Mouse (Mus musculus) right cerebral cortex, adult 2 months (tissue): ENCODE data around the gene Pmel.

Experiments
- DNase-seq, 2 experiments: peaks; one replicate each; pipeline ENCODE4 v3.0.0; 2021 to 2022; ENCODE audit warnings: low spot score in 2 of 2

Gene Pmel

GRCm38 (mm10) chr10:128703895-128704294, at the start of gene Pmel:
Gene Pmel, plus strand, starts transcription at chr10:128704195.
- no peak for DNase-seq

DNA sequence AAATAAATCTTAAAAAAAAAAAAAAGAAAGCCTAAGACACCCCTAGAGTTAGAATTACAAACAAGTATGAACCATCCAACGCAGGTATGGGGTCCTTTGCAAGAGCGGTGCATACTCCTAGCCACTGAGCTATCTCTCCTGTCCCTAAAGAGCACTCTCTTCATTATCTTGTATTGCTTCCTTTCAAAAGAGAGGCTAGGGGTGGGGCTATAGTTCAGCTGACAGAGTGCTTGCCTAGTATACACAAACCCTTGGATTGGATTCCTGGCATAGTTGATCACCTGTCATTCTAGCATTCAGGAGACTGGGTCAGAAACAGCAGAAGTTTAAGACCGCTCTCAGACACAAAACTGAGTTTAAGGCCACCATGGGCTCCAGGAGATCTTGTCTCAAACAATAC, 48.7 kb upstream of the Pmel start:
- no peak for DNase-seq

- no peak for DNase-seq
Measured at GRCm38 (mm10) chr10:128656731-128657130, 47.3 kb upstream of the Pmel start.

DNA sequence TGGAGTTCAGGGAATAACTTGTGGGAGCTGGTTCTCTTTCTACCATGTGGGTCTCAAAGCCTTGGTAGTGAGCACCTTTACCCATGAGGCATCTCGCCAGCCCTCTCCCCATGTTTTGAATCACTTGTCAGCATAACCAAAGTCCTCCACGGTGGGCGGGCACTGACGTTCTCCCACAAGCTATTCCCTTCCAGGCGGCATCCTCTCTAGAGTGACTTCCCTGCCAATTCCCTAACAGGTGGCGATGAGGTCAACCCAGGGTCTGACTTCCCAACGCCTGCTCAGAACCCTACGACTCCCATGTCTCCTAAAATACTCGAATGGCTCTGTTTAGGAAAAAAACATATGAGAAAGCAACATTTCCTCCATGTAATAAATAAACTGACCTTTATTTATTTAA, 46.2 kb upstream of the Pmel start:
- no peak for DNase-seq

- no peak for DNase-seq
Measured at GRCm38 (mm10) chr10:128659490-128659889, 44.5 kb upstream of the Pmel start.

DNA sequence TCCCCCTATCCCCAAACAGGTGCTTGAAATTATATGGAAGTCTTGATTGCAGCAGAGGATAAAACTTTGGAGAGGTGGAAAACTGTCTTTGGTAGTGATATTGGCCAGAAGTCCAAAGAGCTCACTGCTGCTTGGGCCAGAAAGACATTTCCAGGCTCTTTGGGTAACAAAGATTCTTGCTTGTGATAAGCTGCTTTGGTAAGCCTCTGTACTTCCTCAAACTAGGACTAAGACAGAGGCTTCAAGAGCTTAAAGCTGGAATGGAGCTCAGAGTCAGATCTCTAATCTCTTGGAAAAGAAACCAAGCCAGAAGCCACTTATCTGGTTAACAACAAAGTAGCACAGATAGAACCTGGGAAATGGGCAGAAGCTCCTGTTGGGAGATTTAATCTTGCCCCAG, 41.5 kb upstream of the Pmel start:
- no peak for DNase-seq

DNA sequence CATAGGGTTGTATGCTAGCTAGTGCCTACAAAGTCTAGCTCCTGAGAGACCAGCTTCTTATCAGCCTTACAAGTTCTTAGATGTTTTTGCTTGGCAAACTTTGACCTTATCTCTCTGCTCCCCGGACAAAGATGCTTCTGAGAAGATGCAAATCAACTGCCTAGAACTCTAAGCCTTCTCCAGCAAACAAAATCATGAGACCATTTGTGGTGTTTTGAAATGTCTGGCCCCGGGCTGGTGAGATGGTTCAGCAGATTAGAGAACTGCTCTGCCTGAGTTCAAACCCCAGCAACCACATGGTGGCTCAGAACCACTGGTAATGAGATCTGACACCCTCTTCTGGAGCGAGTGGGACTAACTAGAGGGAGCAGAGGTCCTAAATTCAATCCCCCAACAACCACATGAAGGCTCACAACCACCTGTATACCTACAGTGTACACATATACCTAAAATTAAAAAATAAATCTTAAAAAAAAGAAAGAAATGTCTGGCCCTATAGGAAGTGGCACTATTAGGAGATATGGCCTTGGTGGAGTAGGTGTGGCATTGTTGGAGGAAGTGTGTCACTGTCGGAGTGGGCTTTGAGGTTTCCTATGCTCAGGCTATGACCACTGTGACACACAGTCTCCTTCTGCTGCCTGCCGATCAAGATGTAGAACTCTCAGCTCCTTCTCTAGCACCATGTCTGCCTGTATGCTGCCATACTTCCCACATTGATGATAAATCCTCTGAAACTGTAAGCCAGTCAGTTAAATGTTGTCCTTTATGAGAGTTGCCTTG, 40.4 kb upstream of the Pmel start:
- DNase-seq = no peak

DNA sequence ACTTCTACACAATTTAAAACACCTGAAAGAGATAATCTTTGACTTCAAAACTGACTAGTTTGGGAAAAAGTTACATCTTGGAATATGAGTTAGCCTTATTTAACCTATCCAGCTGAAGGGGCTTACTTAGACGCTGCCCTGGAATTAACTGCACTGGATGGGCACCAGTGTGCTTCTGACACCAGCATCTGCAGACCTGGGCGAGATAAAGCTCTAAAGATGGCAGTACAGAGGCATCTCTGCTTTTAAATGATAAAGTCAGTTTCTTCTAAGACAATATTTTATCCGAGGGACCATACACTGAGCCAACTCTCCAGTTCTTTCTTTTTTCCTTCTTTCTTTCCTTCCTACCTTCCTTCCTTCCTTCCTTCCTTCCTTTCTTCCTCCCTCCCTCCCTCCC, 39.2 kb upstream of the Pmel start:
- DNase-seq = no peak

GRCm38 (mm10) chr10:128665307-128665706, 38.7 kb upstream of the Pmel start:
- DNase-seq = no peak

- no peak for DNase-seq
Measured at GRCm38 (mm10) chr10:128665806-128666205, 38.2 kb upstream of the Pmel start.

DNA sequence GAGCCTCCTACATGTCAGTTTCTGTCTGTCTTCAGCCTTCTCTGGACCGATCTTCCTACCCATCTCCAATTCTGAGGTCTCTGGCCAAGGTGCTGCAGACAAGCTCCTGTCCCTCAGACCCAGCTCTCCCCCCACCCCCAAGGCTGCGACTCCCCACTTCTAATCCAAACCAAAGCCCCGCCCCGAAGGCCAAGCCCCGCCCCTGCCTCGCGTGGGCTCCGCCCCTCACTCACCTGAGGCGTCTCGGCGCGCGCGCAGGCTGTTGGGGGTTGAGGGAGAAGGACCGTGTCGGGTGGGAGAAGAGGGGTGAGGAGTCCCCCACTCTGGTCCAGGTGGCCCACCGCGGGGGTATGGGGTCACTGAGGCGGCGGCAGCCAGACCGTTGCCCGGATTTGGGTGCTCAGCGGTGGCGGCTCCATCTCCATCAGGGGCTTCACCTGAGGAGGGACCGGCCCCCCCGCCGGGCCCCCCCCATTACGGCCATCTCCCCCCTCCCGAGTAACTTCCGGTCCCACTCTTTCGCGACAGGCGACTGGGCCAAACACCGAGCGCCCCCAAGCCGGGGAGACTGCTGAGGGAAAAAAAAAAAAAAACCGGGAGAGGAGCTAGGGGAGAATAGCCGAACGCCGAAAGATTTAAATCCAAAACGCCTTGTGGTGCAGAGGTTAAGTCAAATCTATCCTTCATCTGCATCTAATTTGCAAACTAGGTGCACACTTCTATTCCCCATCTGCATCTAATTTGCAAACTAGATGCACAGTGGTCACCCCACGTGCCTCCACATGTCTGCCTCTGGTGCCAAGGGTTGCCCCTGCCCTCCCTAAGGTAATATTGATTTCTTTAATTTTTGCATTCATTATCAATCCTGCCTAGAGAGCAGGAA, 35.0 kb upstream of the Pmel start:
- DNase-seq = peak; percentile 64 to 65

- DNase-seq = no peak
Measured at GRCm38 (mm10) chr10:128671148-128671547, 32.8 kb upstream of the Pmel start.

- DNase-seq = peak; percentile 80 to 84
Measured at GRCm38 (mm10) chr10:128673763-128674468, 30.1 kb upstream of the Pmel start, which contains the start of gene Suox. Gene Suox, minus strand, starts transcription at chr10:128674073.

DNA sequence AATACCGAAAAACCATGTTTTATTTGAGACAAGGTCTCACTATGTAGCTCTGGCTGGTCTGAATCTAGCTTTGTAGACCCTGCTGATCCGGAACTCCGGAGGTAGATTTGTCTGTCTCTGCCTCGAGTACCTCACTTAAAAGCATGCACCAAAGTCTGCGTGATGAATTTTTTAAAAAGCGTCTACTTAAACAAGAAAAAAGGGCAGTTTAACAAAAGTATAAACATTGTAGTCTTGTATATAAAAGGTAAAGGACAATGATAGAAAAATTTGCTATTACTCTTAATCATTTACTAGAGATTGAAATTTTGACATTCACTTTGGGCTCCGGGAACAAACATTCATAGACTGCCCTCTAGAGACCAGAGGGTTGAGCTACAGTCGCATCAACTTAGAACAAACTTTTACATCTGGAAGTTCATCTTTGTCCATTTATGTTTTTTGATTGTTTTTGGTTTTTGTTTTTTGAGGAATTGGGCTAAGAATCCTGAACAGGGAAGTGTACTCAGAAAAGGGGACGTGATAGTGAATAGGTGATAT, 29.5 kb upstream of the Pmel start:
- no peak for DNase-seq

GRCm38 (mm10) chr10:128695411-128695991, 8.5 kb upstream of the Pmel start:
- DNase-seq = no peak

DNA sequence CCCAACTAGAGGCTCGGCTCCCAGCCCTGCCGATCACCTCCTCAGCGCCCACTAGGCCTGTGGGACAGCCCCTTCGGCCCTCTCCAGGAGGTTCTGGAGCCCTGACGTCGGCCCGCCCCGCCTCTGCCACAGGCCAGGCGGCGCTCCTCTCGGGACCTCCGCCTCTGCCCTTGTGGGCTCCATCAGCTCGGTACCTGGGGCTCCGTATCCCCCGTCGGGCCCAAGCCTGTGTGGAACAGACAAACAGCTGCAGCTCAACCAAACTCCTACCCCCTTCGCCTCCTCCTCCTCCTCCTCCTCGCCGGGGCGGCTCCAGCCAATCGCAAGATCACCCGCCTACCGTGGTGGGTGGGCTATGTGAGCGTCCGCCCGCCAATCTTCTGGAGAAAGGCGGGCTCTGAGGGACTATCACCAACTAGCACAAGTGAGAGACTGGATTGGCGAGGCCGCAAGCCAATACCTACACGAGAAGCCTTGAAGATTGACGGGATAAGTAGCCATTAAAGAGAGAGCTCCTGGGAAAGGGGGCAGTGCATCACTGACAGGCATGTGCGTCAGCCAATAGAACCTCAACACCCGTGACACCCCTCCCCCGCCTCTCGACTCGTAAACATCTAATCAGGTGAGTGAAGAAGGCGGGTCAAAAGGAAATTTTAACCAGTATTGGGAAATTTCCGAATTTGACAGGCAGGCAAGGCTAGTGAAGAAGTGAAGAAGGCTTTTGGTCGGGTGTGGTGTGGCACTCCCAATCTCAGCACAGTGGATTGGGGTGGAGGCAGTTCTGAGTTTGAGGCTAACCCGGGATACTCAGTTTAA, 7.8 kb upstream of the Pmel start, which contains the start of gene Rab5b:
Gene Rab5b (minus strand): TSS at position 273 of the 816 bp plus-strand sequence.
- peak; percentile 99 to 100 for DNase-seq

GRCm38 (mm10) chr10:128697072-128697725, 6.8 kb upstream of the Pmel start:
- DNase-seq = no peak

DNA sequence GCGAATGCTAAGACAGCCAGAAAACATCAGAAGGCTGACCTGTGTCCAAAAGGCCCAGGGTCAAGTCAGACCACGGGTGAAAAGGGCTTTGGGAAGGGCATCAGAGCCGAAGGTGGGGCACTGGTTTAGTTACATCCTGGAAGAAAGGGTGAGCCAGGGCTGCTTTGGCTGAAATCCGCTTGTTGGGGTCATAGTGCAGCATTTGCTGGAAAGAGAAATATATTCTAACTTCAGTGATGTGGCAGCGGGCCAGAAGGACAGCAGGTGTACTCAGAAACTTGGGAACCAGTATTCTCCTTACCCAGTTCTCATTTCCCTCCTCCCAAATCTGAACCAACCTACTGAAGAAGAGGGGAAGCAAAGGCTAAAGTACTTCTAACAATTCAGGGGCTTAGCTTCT, 5.0 kb upstream of the Pmel start:
- no peak for DNase-seq

DNA sequence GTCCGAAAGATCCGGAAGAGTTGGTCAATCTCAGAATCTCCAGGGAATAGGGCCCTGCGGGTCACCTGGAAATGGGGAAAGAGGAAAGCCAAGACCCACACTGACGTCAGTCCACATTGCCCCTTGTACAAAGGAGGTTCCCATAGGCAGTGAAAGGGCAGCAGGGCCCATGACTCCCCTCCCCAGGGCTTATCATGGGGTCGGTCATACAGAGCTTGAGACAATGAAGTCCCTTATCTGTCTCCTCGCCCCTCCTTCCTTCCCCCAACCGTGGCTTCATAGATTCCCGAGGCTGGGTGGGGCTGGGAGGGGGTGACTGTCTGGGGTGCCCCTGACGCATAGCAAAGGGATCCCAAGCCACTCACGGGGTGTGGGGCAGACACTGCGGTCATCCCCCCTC, 4.4 kb upstream of the Pmel start:
- no peak for DNase-seq

- no peak for DNase-seq
Measured at GRCm38 (mm10) chr10:128700712-128701111, 3.3 kb upstream of the Pmel start.
